Mouse (Mus musculus) T-helper 2 cell (primary cell): ENCODE data around the gene Srrm2.

Source experiments
- in situ Hi-C: fragments of 300-600 bp; cut with MboI, MseI; formaldehyde crosslinking; loops from one replicate; pipeline ENCODE4 v1.15.1; 2025; ENCODE audit warnings: high pct_unique_total_duplicates

Gene Srrm2

DNA sequence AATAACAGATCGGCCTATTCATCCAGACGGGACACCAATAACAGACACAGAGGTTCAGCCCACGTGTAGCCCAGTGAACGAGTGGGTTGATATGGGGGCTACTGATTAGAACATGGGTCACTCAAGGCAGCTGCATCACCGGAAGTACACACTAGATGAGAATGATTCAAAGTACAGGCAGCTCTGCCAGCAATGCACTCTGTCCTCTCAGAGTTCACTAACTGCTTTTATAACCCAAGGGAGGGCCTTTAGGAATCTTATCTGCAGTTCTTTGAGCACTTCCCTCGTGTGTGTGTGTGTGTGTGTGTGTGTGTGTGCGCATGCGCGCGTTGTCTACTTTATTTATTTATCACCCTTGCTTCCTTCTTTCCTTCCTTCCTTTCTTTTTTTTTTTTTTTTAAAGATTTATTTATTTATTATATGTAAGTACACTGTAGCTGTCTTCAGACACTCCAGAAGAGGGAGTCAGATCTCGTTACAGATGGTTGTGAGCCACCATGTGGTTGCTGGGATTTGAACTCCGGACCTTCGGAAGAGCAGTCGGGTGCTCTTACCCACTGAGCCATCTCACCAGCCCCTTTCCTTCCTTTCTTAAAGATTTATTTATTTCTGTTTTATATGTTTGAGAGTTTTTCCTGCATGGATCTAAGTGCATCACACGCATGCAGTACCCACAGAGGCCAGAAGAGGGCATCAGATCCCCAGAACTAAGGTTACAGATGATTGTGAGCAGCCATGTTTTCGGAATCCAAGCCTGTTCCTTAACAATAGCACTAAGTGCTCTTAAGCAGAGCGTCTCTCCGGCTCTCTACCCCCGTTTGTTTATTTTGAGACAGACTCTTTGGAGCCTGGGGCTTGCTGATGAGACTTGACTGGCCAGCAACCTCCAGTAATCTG, 60.8 kb downstream of the Srrm2 start:
- in situ Hi-C loops = loop anchor here (5.0 to 25.0 kb wide), 3 partner anchors 74 to 646 kb away; partner anchors contain the start of gene Sbpl

DNA sequence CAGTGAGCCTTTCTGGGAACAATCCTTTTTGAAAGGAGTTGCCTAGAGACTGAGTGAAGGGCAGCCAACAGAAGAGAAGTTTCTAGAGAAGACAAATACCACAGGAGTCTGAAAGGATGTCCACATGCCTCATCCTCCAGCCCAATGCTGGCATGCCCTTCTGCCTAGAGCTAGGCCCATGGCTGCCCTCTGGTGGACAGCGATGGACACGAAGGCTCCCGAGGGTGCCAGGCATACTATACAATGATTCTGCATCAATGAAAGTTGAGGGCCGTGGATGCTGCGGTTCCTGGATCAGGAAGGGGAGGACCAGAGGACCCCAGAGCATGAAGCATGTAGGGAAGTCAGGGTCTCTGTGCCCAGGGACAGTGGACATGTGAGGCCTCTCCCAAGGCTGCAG, 63.0 kb downstream of the Srrm2 start:
- in situ Hi-C loops = loop anchor here (5.0 to 25.0 kb wide), 3 partner anchors 76 to 648 kb away; partner anchors contain the start of gene Sbpl

DNA sequence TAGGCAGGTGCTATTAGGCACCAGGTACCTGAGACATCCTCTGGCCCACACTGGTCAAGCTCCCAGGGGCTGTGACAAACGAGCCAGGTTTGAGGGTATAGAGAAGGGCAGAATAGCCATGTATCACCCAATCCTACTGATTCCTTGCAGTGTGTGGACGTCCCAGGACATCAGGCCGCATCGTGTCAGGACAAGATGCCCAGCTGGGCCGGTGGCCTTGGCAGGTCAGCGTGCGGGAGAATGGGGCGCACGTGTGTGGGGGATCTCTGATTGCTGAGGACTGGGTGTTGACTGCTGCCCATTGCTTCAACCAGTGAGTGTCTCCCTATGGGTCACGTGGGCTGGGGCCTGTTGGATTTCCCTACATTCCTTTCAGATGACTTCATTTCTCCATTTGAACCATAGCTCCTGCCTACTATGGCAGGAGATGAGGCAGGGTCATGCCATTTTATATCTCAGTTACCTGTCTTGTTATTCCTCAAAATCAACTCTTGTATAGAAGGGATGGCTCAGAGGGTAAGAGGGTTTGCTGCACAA, 64.0 kb downstream of the Srrm2 start:
- in situ Hi-C loops = loop anchor here (5.0 to 25.0 kb wide), 3 partner anchors 77 to 649 kb away; partner anchors contain the start of gene Sbpl

DNA sequence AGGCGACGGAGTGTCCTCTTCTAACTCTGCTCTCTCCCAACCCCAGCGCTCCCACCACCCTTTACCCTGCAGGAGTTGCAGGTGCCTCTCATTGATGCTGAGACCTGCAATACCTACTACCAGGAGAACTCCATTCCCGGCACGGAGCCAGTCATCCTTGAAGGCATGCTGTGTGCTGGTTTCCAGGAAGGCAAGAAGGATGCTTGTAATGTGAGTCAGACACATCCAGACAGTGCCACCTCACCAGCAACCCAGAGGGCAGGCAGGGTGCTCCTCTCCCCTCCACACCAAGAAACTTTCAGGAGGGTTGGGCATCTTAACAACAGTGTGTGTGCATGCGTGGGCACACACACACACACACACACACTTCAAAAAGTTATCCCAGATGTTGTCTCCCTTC, 66.9 kb downstream of the Srrm2 start:
- in situ Hi-C loops = loop anchor here (10.0 to 25.0 kb wide), 2 partner anchors 105 to 652 kb away; partner anchors contain the start of gene Sbpl

DNA sequence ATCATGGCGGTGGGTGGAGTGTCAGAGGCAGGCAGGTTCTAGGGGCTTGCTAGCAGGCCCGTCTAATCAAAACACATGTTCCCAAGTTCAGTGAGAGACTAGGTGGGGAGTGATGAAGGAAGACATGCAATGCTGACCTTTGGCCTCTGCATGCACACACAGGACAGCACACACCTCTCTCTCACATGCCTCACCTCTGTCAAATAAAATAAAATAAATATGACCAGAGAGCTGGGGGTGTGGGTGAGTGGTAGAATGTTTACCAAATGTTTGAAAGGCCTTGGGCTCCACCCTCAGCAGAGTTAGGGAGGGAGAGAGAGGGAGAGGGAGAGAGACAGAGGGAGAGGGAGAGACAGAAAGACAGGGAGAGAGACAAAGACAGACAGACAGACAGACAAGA, 67.6 kb downstream of the Srrm2 start:
- in situ Hi-C loops = loop anchor here (10.0 to 25.0 kb wide), 2 partner anchors 104 to 653 kb away; partner anchors contain the start of gene Sbpl

DNA sequence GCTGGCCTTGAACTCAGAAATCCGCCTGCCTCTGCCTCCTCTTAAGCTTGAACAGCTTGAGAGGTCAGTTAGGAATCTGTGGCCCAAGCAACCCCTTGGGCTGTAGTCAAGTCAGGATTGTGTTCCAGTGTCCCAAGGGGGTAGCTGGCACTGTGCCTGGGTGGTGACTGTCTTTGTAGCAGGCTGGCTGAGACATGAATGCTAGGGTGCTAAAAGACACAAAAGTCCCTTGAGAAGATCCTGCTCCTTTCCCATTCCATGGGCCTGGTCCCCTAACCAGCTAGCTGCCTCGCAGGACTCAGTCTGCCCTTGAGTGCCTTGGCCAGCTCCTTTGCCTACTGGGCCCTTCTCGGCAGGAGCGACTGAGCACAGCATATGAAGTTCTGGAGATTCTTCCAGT, 72.6 kb downstream of the Srrm2 start:
- in situ Hi-C loops = loop anchor here (25.0 kb wide), 1 partner anchor 99 kb away; the partner anchor contains the start of gene Sbpl

DNA sequence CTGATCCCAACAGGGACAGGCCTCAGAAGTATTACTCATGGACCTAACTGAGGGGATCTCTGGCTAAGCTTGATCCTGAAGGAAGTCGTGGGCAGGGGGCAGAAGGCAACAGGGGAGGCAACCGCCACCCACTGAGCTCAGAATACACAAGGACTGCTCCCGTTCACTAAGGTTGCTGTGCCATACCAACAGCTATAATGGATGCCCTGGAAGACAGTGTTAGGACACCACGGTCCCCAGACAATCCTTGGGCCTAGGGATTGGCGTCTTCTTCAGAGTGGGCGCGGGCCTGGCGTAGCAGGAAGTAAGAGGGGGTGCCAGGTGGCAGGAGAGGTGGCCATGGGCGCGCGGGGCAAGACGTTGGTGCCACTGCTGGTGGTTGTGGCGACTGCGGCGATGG, 77.4 kb downstream of the Srrm2 start, which contains the start of gene Prss21:
Gene Prss21, plus strand, starts transcription at position 301 of the 400 bp plus-strand sequence.
- in situ Hi-C loops = loop anchor here (25.0 kb wide), 1 partner anchor 95 kb away; the partner anchor contains the start of gene Sbpl

DNA sequence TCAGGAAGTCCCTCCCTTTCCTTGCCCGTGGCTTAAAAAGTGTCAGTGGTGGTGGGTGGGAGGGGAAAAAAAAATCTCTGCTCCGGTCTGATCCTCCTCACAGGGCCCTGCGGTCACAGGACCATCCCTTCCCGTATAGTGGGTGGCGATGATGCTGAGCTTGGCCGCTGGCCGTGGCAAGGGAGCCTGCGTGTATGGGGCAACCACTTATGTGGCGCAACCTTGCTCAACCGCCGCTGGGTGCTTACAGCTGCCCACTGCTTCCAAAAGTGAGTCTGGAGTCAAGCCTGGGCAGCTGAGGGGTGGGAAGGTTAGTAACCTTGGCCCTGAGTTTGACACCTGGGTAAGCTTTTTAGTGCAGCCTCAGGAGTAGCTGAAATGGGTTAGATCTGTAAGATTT, 78.2 kb downstream of the Srrm2 start:
- in situ Hi-C loops = loop anchor here (25.0 kb wide), 1 partner anchor 94 kb away; the partner anchor contains the start of gene Sbpl
